Mouse (Mus musculus) midbrain, embryonic 13.5 days (tissue): ENCODE measurements around the gene Fam78b. TPM values are rescaled to one million over a fixed set of nuclear protein-coding genes. Genes with fewer than 3 reads are reported as not detected.

Experiments used
- ATAC-seq: fragments of 200-750 bp; cut with Nextera tagmentation; 2 replicates; pipeline ENCODE4 v1.8.0; 2017; ENCODE audit warnings: mild to moderate bottlenecking, moderate TSS enrichment, moderate library complexity
- H3K27ac ChIP-seq: fragments of 300-500 bp; sonication (generic); 2 replicates; pipeline ENCODE4 v1.5.1; 2015; ENCODE audit warnings: inconsistent platforms, mild to moderate bottlenecking, moderate library complexity
- H3K27me3 ChIP-seq: fragments of 300-500 bp; sonication (generic); 2 replicates; pipeline ENCODE4 v1.6.1; 2015; ENCODE audit warnings: mild to moderate bottlenecking, inconsistent platforms
- H3K36me3 ChIP-seq: fragments of 300-500 bp; sonication (generic); 2 replicates; pipeline ENCODE4 v1.6.1; 2015; ENCODE audit warnings: mild to moderate bottlenecking, inconsistent platforms
- H3K4me1 ChIP-seq: fragments of 300-500 bp; sonication (generic); replicated peaks from 2 replicates; pipeline ENCODE4 v1.6.1; 2015; ENCODE audit warnings: inconsistent platforms
- H3K4me2 ChIP-seq: fragments of 300-500 bp; sonication (generic); replicated peaks from 2 replicates; pipeline ENCODE4 v1.6.1; 2015; ENCODE audit warnings: moderate library complexity, mild to moderate bottlenecking, inconsistent platforms
- H3K4me3 ChIP-seq: fragments of 300-500 bp; sonication (generic); replicated peaks from 2 replicates; pipeline ENCODE4 v1.5.1; 2015; ENCODE audit warnings: mild to moderate bottlenecking, inconsistent platforms
- H3K9ac ChIP-seq: fragments of 300-500 bp; sonication (generic); replicated peaks from 2 replicates; pipeline ENCODE4 v1.6.1; 2015; ENCODE audit warnings: mild to moderate bottlenecking, inconsistent platforms
- H3K9me3 ChIP-seq: fragments of 300-500 bp; sonication (generic); 2 replicates; pipeline ENCODE4 v1.6.1; 2016; ENCODE audit warnings: mild to moderate bottlenecking, inconsistent platforms
- WGBS: fragments of 180-500 bp; shearing (Covaris S2); methylation state at CpG from one replicate; pipeline ENCODE4 v1.1.7; 2015; 5-methylcytosine and 5-hydroxymethylcytosine counted together
- polyA plus RNA-seq: library from polyadenylated mRNA; unstranded; fragments of >200 nt; fragmentation: Nextera tagmentation; extraction: Ambion mirVana; gene quantifications from 2 replicates; pipeline ENCODE4 v1.2.1, GENCODE M21; 2015

Gene Fam78b
- polyA plus RNA-seq, 1 experiment from 2014 or later = 9.1 TPM

- Histone ChIP-seq H3K4me2 (no peak overlapping the region), H3K9me3 (no peaks in the 10 kb centered on the region), H3K27me3 (no peaks in the 10 kb centered on the region), H3K36me3 (0 out of 2 replicates have a peak, but pooled peaks cover 6% of the 10 kb centered on the region), H3K4me3 (no peak overlapping the region), H3K27ac (no peak overlapping the region), H3K9ac (no peak overlapping the region), H3K4me1 (peaks cover 37% of the 10 kb centered on the region)
- ATAC-seq = no peak
- 89% methylated on average over 6 of the region's 6 CpGs for WGBS
Measured at GRCm38 (mm10) chr1:167042558-167042957, 41.3 kb downstream of the Fam78b start.

GRCm38 (mm10) chr1:167046169-167046927 is 45.1 kb downstream of the Fam78b start:
- Histone ChIP-seq H3K4me2 (no peak overlapping the region), H3K27me3 (no peaks in the 10 kb centered on the region), H3K9me3 (no peaks in the 10 kb centered on the region), H3K27ac (peak overlapping the region; percentile 52), H3K9ac (no peak overlapping the region), H3K4me1 (peaks cover 28% of the 10 kb centered on the region), H3K36me3 (0 out of 2 replicates have a peak, but pooled peaks cover 4% of the 10 kb centered on the region), H3K4me3 (no peak overlapping the region)
- peak; percentile 49; the same call in 1 of the 2 replicates for ATAC-seq
- WGBS = 48% methylated on average over 10 of the region's 10 CpGs

DNA sequence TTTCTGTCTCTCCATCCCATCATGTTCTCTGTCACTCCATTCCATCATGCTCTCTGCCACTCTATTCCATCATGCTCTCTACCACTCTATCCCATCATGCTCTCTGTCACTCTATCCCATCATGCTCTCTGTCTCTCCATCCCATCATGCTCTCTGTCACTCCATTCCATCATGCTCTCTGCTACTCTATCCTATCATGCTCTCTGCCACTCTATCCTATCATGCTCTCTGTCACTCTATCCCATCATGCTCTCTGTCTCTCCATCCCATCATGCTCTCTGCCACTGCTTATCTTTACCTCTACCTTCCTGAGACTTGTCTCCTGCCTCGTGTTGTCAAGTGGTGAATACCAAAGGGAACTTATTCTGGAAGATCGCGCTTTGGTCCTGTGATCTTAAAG is 49.6 kb downstream of the Fam78b start:
- no peak overlapping the region for H3K9ac ChIP-seq
- no peak overlapping the region for H3K27ac ChIP-seq
- no peak overlapping the region for H3K4me3 ChIP-seq
- no peak overlapping the region for H3K4me2 ChIP-seq
- H3K9me3 ChIP-seq = no peaks in the 10 kb centered on the region
- no peak for ATAC-seq
- 89% methylated on average over 3 of the region's 3 CpGs for WGBS
- H3K36me3 ChIP-seq = no peaks in the 10 kb centered on the region
- H3K4me1 ChIP-seq = peaks cover 23% of the 10 kb centered on the region
- no peaks in the 10 kb centered on the region for H3K27me3 ChIP-seq

- no peak overlapping the region for H3K4me2 ChIP-seq
- peaks cover 25% of the 10 kb centered on the region for H3K4me1 ChIP-seq
- H3K36me3 ChIP-seq = no peaks in the 10 kb centered on the region
- H3K27me3 ChIP-seq = no peaks in the 10 kb centered on the region
- no peak overlapping the region for H3K27ac ChIP-seq
- H3K9ac ChIP-seq = no peak overlapping the region
- H3K9me3 ChIP-seq = no peaks in the 10 kb centered on the region
- WGBS = 89% methylated on average over 7 of the region's 7 CpGs
- no peak for ATAC-seq
- no peak overlapping the region for H3K4me3 ChIP-seq
Measured at GRCm38 (mm10) chr1:167054029-167054428, 52.8 kb downstream of the Fam78b start.

DNA sequence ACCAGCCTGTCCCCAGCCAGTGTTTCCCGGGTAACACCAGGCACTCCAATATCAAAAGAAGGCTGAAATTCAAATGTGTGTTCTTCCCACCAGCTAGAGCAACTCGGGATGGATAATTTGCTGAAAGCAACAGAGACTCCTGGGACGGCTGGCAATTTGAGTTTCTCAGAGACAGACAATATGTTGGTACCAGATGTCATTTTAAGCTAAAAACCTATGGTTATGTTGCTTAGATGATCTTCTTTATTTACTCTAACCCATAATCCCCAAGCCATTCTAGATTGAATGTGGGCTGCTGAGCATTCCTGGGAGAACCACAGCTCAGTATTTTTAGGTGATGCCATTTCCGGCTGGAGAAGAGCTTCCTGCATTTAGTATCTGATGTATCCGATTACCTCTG is 56.3 kb downstream of the Fam78b start:
- Histone ChIP-seq H3K36me3 (no peaks in the 10 kb centered on the region), H3K27me3 (no peaks in the 10 kb centered on the region), H3K4me3 (no peak overlapping the region), H3K4me2 (no peak overlapping the region), H3K9me3 (no peaks in the 10 kb centered on the region), H3K27ac (peak overlapping the region; percentile 6; the same call in 1 of the 2 replicates), H3K9ac (no peak overlapping the region), H3K4me1 (peaks cover 34% of the 10 kb centered on the region)
- ATAC-seq = no peak
- WGBS = 43% methylated on average over 5 of the region's 5 CpGs

DNA sequence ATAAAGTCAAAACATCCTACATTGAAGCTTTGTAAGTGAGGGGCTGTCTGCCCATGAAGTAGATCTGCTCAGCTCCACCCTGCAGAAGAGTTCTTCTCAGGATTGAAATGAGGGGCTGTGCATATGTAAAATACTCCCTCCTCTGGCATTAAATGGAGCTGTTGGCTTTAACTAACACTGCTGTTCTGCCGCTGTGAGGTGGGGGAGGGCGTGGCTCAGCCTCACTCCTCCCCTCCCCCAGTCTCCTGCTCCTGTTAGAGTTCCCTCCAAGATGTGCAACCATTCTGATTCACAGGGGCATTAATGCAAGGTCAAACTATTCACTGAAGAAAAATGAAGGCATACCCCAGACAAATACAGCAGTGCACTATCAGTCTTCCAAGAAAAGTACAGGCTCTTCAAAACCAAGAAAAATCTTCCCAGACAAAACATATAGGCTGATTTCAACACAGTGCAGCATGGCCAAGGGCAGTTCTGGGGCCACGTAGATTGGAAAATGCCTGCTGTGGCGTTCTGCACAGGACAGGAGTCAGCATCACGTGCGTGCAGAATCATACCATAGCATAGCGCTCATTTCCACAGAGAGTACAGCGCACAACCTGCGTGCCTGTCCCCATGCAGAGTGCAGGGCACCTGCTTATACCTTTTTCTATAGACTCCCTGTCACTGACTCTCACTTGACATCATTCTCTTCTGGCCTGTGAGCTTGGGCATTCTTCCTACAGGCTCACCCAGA is 58.5 kb downstream of the Fam78b start:
- H3K9ac ChIP-seq = no peak overlapping the region
- H3K4me1 ChIP-seq = peaks cover 45% of the 10 kb centered on the region
- no peak overlapping the region for H3K4me3 ChIP-seq
- 52% methylated on average over 9 of the region's 9 CpGs for WGBS
- H3K27me3 ChIP-seq = no peaks in the 10 kb centered on the region
- ATAC-seq = peak; percentile 62
- H3K9me3 ChIP-seq = no peaks in the 10 kb centered on the region
- no peak overlapping the region for H3K4me2 ChIP-seq
- peak overlapping the region; percentile 22; the same call in 1 of the 2 replicates for H3K27ac ChIP-seq
- no peaks in the 10 kb centered on the region for H3K36me3 ChIP-seq

GRCm38 (mm10) chr1:167063971-167064370 is 62.8 kb downstream of the Fam78b start:
- Histone ChIP-seq H3K4me2 (no peak overlapping the region), H3K27ac (no peak overlapping the region), H3K9ac (no peak overlapping the region), H3K9me3 (no peaks in the 10 kb centered on the region), H3K4me1 (peaks cover 53% of the 10 kb centered on the region), H3K27me3 (no peaks in the 10 kb centered on the region), H3K36me3 (no peaks in the 10 kb centered on the region), H3K4me3 (no peak overlapping the region)
- no peak for ATAC-seq
- 78% methylated on average over 4 of the region's 4 CpGs for WGBS

DNA sequence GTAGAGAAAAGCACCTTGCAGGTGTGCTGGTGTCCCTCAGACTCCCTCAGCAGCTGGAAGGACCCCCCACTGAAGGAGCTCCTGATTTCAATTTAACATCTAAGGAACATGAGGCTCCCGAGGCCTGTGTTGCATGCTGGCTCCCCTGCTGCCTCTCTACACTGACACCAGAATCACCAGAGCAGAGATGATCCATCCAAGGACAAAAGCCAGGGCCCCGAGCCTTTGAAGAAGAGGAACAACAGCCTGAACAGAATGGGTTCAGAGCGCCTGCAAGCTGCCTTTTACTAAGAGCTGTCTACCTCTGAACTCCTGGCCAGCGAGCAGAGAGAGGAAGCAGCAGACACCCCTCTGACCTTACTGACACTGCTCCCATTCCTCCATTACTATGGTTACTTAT is 64.3 kb downstream of the Fam78b start:
- no peaks in the 10 kb centered on the region for H3K27me3 ChIP-seq
- H3K4me2 ChIP-seq = no peak overlapping the region
- no peaks in the 10 kb centered on the region for H3K36me3 ChIP-seq
- H3K4me1 ChIP-seq = peaks cover 48% of the 10 kb centered on the region
- H3K27ac ChIP-seq = 0 out of 2 replicates have a peak overlapping the region, but pooled peaks have one; percentile 27
- no peaks in the 10 kb centered on the region for H3K9me3 ChIP-seq
- no peak overlapping the region; the same call in 1 of the 2 replicates for H3K9ac ChIP-seq
- H3K4me3 ChIP-seq = no peak overlapping the region
- no peak for ATAC-seq
- WGBS = 9% methylated on average over 4 of the region's 4 CpGs

DNA sequence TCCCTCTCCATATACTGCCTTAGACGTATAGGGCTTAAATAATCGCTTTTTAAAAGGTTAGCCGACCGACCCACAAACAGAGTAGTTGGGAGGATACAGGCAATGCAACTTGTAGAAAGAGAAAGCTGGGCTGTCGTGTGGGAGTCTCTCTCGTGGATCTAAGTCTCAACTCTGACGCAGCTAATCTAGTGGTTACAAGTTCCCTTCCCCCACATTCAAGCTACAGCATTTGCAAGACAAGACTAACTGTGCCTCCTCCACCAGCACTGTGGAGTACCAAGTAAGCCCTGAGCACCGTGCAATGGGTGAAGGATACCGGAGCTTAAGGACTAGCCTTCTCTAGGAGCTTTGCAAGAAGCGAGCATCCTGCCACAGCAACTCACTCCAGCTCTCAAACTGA is 64.8 kb downstream of the Fam78b start:
- H3K9me3 ChIP-seq = no peaks in the 10 kb centered on the region
- 31% methylated on average over 10 of the region's 10 CpGs for WGBS
- H3K36me3 ChIP-seq = no peaks in the 10 kb centered on the region
- H3K4me2 ChIP-seq = no peak overlapping the region
- H3K9ac ChIP-seq = no peak overlapping the region
- peaks cover 48% of the 10 kb centered on the region for H3K4me1 ChIP-seq
- H3K27ac ChIP-seq = peak overlapping the region; percentile 54
- H3K27me3 ChIP-seq = no peaks in the 10 kb centered on the region
- no peak overlapping the region for H3K4me3 ChIP-seq
- ATAC-seq = no peak

DNA sequence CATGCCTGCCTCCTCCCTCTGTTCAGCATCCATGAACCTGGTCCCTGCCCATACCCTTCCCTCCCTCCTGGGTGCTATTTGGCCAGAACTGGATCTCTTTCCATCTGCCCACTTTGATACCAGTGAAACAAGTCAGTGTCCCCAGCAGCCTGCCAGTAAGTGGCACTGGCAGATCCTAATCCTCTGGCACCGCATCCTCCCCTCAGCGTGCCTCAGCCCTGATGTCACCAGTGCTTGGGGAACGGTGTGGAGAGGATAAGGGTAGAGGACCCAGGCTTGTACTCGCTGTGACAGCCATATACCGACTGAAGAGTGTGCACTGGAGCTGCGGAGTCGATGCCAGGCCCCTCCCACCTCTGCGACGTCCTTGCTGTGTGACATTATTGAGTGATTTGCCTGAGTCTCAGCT is 65.7 kb downstream of the Fam78b start:
- ATAC-seq = peak; percentile 64
- 59% methylated on average over 9 of the region's 9 CpGs for WGBS
- peak overlapping the region; percentile 52 for H3K27ac ChIP-seq
- H3K27me3 ChIP-seq = no peaks in the 10 kb centered on the region
- H3K4me3 ChIP-seq = no peak overlapping the region
- no peak overlapping the region for H3K4me2 ChIP-seq
- H3K9me3 ChIP-seq = no peaks in the 10 kb centered on the region
- H3K36me3 ChIP-seq = no peaks in the 10 kb centered on the region
- H3K4me1 ChIP-seq = peaks cover 48% of the 10 kb centered on the region
- H3K9ac ChIP-seq = no peak overlapping the region

- no peak overlapping the region for H3K4me3 ChIP-seq
- 59% methylated on average over 9 of the region's 9 CpGs for WGBS
- no peak for ATAC-seq
- H3K4me1 ChIP-seq = peaks cover 36% of the 10 kb centered on the region
- H3K4me2 ChIP-seq = no peak overlapping the region
- H3K9ac ChIP-seq = no peak overlapping the region
- H3K27me3 ChIP-seq = no peaks in the 10 kb centered on the region
- no peaks in the 10 kb centered on the region for H3K9me3 ChIP-seq
- 0 out of 2 replicates have a peak overlapping the region, but pooled peaks have one; percentile 35 for H3K27ac ChIP-seq
- no peaks in the 10 kb centered on the region for H3K36me3 ChIP-seq
Measured at GRCm38 (mm10) chr1:167069741-167070140, 68.5 kb downstream of the Fam78b start.

GRCm38 (mm10) chr1:167070306-167070705 is 69.1 kb downstream of the Fam78b start:
- Histone ChIP-seq H3K4me2 (no peak overlapping the region), H3K36me3 (no peaks in the 10 kb centered on the region), H3K27ac (no peak overlapping the region), H3K4me1 (peaks cover 32% of the 10 kb centered on the region), H3K4me3 (no peak overlapping the region), H3K9ac (no peak overlapping the region), H3K27me3 (no peaks in the 10 kb centered on the region), H3K9me3 (no peaks in the 10 kb centered on the region)
- no peak for ATAC-seq
- 80% methylated on average over 6 of the region's 6 CpGs for WGBS
